Mouse (Mus musculus): ENCODE data around the gene Clcn6. TPM values are rescaled to one million over a fixed set of nuclear protein-coding genes. Genes with fewer than 3 reads are reported as not detected.

Clcn6 gene
- polyA plus RNA-seq, 1 experiment from 2014 or later: 30.7 TPM

GRCm38 (mm10) chr4:148000202-148000772, 38.3 kb downstream of the Clcn6 start, which contains the start of gene Nppa:
TSS of gene Nppa (plus strand) at chr4:148000722.
- Histone ChIP-seq H3K27ac (peak within 1 kb of the TSS; percentile 79), H3K9me3 (no peaks in the 10 kb centered on the region), H3K27me3 (no peaks in the 10 kb centered on the region), H3K9ac (peak within 1 kb of the TSS; percentile 13; the same call in 1 of the 2 replicates), H3K4me3 (no peak within 1 kb of the TSS), H3K36me3 (peaks cover 26% of the 10 kb centered on the region), H3K4me1 (replicated peaks) (peaks cover 31% of the 10 kb centered on the region), H3K4me2 (peak within 1 kb of the TSS; percentile 8; the same call in 1 of the 2 replicates)
- peak; percentile 41; the same call in 1 of the 2 replicates for ATAC-seq (ENCODE audit: low FRiP score)
- WGBS: 47% methylated on average over 12 of the region's 12 CpGs

GRCm38 (mm10) chr4:147995311-147995710, 43.3 kb downstream of the Clcn6 start:
- no peak overlapping the region for H3K4me3 ChIP-seq
- 87% methylated on average over 3 of the region's 3 CpGs for WGBS
- no peaks in the 10 kb centered on the region for H3K9me3 ChIP-seq
- H3K27ac ChIP-seq: no peak overlapping the region
- H3K9ac ChIP-seq: no peak overlapping the region
- H3K4me2 ChIP-seq: no peak overlapping the region
- H3K27me3 ChIP-seq: no peaks in the 10 kb centered on the region
- ATAC-seq (ENCODE audit: low FRiP score): no peak
- no peaks in the 10 kb centered on the region for H3K36me3 ChIP-seq
- H3K4me1 ChIP-seq (replicated peaks): peaks cover 8% of the 10 kb centered on the region

DNA sequence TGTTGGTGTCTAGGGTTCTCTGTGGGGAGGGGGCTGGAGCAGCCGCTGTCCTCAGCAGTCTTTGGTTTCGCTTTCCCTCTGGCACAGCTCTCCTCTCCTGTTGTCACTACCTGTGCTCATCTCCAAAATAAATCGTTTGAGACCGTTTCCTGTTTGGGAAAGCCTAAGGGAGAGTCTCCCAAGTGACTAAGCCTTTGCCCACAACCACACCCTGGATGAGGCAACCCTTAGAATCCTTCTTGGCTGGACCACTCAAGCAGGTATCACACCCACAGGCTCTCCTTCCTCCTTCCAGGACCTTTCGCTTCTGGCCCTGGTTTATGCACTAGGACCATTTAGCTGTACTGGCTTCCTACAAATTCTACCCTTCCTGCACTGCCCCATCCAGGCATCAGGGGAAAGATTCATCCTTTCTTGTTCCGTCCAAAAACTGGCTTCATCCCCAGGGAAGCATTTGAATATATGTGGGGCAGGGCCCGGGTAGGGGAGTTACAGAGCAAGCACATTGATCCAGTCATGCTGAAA, 45.0 kb downstream of the Clcn6 start:
- no peak overlapping the region for H3K4me3 ChIP-seq
- H3K9ac ChIP-seq: no peak overlapping the region
- no peak for ATAC-seq (ENCODE audit: low FRiP score)
- WGBS: 74% methylated on average over 7 of the region's 7 CpGs
- H3K4me1 ChIP-seq (replicated peaks): no peaks in the 10 kb centered on the region
- no peaks in the 10 kb centered on the region for H3K27me3 ChIP-seq
- H3K4me2 ChIP-seq: no peak overlapping the region
- no peak overlapping the region for H3K27ac ChIP-seq
- H3K9me3 ChIP-seq: no peaks in the 10 kb centered on the region
- no peaks in the 10 kb centered on the region for H3K36me3 ChIP-seq

GRCm38 (mm10) chr4:147985205-147986132, 53.2 kb downstream of the Clcn6 start, which contains the start of gene Nppb:
TSS of gene Nppb (plus strand) at chr4:147985788.
- Histone ChIP-seq H3K36me3 (no peaks in the 10 kb centered on the region), H3K27ac (no peak within 1 kb of the TSS), H3K4me2 (no peak within 1 kb of the TSS), H3K9me3 (no peaks in the 10 kb centered on the region), H3K4me1 (replicated peaks) (no peaks in the 10 kb centered on the region), H3K27me3 (no peaks in the 10 kb centered on the region), H3K9ac (no peak within 1 kb of the TSS), H3K4me3 (no peak within 1 kb of the TSS)
- 41% methylated on average over 20 of the region's 20 CpGs for WGBS
- no peak for ATAC-seq (ENCODE audit: low FRiP score)

- WGBS: 71% methylated on average over 7 of the region's 7 CpGs
- ATAC-seq (ENCODE audit: low FRiP score): no peak
- H3K9me3 ChIP-seq: no peaks in the 10 kb centered on the region
- H3K27ac ChIP-seq: no peak overlapping the region
- no peak overlapping the region for H3K4me2 ChIP-seq
- H3K36me3 ChIP-seq: no peaks in the 10 kb centered on the region
- H3K4me3 ChIP-seq: no peak overlapping the region
- no peak overlapping the region for H3K9ac ChIP-seq
- no peaks in the 10 kb centered on the region for H3K27me3 ChIP-seq
- no peaks in the 10 kb centered on the region for H3K4me1 ChIP-seq (replicated peaks)
Observed at GRCm38 (mm10) chr4:147979441-147979860, 59.2 kb downstream of the Clcn6 start.

- ATAC-seq (ENCODE audit: low FRiP score): no peak
- WGBS: 91% methylated on average over 6 of the region's 6 CpGs
Observed at GRCm38 (mm10) chr4:147978391-147978790, 60.2 kb downstream of the Clcn6 start.

DNA sequence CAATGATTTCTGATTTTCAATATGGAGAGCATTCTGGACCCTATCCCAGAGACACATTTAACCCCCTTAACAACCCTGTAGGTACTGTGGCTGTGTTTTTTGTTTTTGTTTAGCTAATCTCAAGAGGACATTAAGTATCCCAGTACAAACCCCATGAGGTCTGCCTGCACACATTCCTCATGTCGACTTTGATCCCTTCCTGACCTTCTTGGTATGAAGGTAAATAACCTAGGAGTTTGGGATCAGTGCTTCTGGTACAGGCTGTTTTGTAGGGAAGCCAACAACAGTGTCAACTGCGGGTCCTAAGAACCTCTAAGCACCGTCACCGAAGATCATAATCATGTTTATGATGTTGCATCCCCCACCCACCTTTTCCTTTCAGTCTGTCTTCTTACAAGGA, 60.9 kb downstream of the Clcn6 start:
- Histone ChIP-seq H3K4me2 (no peak overlapping the region), H3K4me3 (no peak overlapping the region), H3K4me1 (replicated peaks) (no peaks in the 10 kb centered on the region), H3K9ac (no peak overlapping the region), H3K27me3 (no peaks in the 10 kb centered on the region), H3K36me3 (no peaks in the 10 kb centered on the region), H3K9me3 (no peaks in the 10 kb centered on the region), H3K27ac (no peak overlapping the region)
- WGBS: 88% methylated on average over 4 of the region's 4 CpGs
- no peak for ATAC-seq (ENCODE audit: low FRiP score)

More at GRCm38 (mm10) chr4:147978391-147978790, 60.2 kb downstream of the Clcn6 start:
- no peak overlapping the region for H3K4me2 ChIP-seq
- H3K36me3 ChIP-seq: no peaks in the 10 kb centered on the region
- H3K9ac ChIP-seq: no peak overlapping the region
- H3K4me1 ChIP-seq (replicated peaks): no peaks in the 10 kb centered on the region
- H3K27me3 ChIP-seq: no peaks in the 10 kb centered on the region
- no peak overlapping the region for H3K4me3 ChIP-seq
- no peaks in the 10 kb centered on the region for H3K9me3 ChIP-seq
- no peak overlapping the region for H3K27ac ChIP-seq

GRCm38 (mm10) chr4:147976237-147976636, 62.4 kb downstream of the Clcn6 start:
- Histone ChIP-seq H3K4me2 (no peak overlapping the region), H3K9me3 (no peaks in the 10 kb centered on the region), H3K4me1 (replicated peaks) (no peaks in the 10 kb centered on the region), H3K4me3 (no peak overlapping the region), H3K36me3 (no peaks in the 10 kb centered on the region), H3K9ac (no peak overlapping the region), H3K27me3 (no peaks in the 10 kb centered on the region), H3K27ac (no peak overlapping the region)
- ATAC-seq (ENCODE audit: low FRiP score): no peak
- 79% methylated on average over 3 of the region's 3 CpGs for WGBS

DNA sequence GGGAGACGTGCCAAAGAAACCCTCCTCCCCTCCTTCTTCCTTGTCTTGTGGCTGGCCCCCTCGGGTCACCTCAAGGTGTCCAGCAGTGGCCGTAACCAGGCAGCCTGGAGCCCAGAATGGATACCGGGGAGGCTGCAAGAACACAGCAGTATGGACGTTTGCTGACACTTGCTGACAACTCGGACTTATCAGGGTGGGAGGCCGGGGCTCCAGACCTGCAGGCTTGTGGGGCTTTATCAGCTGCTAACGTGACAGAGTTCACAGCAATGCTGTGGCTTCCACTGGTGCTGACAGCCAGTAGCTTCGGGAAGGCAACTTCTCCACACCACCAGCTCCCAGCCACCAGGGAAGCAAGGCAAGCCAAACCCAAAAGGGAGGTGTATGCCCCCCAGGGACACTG, 69.3 kb downstream of the Clcn6 start:
- Histone ChIP-seq H3K27ac (no peak overlapping the region), H3K36me3 (no peaks in the 10 kb centered on the region), H3K9me3 (no peaks in the 10 kb centered on the region), H3K4me2 (no peak overlapping the region), H3K27me3 (no peaks in the 10 kb centered on the region), H3K4me1 (replicated peaks) (no peaks in the 10 kb centered on the region), H3K4me3 (no peak overlapping the region), H3K9ac (no peak overlapping the region)
- WGBS: 62% methylated on average over 9 of the region's 9 CpGs
- ATAC-seq (ENCODE audit: low FRiP score): no peak

- H3K4me2 ChIP-seq: no peak overlapping the region
- H3K4me1 ChIP-seq (replicated peaks): no peaks in the 10 kb centered on the region
- no peak for ATAC-seq (ENCODE audit: low FRiP score)
- H3K27me3 ChIP-seq: no peaks in the 10 kb centered on the region
- no peaks in the 10 kb centered on the region for H3K9me3 ChIP-seq
- H3K36me3 ChIP-seq: no peaks in the 10 kb centered on the region
- 77% methylated on average over 2 of the region's 2 CpGs for WGBS
- H3K27ac ChIP-seq: no peak overlapping the region
- no peak overlapping the region for H3K4me3 ChIP-seq
- no peak overlapping the region for H3K9ac ChIP-seq
Observed at GRCm38 (mm10) chr4:147968816-147969215, 69.8 kb downstream of the Clcn6 start.

DNA sequence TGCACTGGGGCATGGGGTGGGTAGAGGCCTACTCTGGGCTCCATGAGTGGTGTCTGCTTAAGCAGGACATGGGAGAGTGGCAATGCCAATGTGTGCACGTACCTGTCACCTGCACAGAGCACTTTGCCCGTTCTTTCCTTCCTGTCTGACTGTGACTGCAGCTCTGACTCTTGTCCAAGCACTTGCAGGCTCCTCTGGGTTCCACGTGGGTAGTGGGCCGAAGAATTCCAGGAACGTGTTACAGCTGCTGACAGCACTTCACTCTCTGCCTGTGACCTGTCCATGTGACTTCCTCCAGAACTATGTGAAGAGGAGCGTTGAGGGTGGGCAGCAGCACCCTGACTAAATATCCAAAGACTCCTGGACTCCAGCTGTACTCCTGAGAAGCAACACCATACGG, 72.9 kb downstream of the Clcn6 start:
- Histone ChIP-seq H3K4me2 (no peak overlapping the region), H3K27ac (no peak overlapping the region), H3K27me3 (no peaks in the 10 kb centered on the region), H3K36me3 (no peaks in the 10 kb centered on the region), H3K9ac (no peak overlapping the region), H3K4me3 (no peak overlapping the region), H3K9me3 (no peaks in the 10 kb centered on the region), H3K4me1 (replicated peaks) (no peaks in the 10 kb centered on the region)
- no peak for ATAC-seq (ENCODE audit: low FRiP score)
- 86% methylated on average over 7 of the region's 7 CpGs for WGBS

DNA sequence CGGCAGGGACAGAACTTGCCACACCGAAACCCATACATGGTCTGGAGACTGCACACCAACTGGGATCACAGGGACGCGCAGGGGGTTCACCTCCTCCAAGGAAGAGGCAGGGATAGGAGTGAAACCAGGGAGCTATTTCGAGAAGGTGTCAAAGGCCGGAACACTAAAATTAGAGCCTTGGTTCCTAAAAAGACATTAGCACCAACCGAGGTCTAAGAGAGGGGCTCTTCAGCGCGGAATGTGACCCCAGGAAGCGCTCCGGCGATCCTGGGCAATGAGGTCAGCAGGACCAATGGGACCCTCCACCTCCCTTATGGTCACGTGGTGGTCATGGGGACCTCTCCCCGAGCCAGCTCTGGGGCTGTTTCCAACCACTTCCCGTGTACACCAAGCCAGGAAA, 75.0 kb downstream of the Clcn6 start:
- Histone ChIP-seq H3K4me3 (no peak overlapping the region), H3K27ac (no peak overlapping the region), H3K36me3 (no peaks in the 10 kb centered on the region), H3K9ac (no peak overlapping the region), H3K9me3 (no peaks in the 10 kb centered on the region), H3K4me1 (replicated peaks) (no peaks in the 10 kb centered on the region; the same call in 1 of the 2 replicates), H3K4me2 (no peak overlapping the region), H3K27me3 (no peaks in the 10 kb centered on the region)
- no peak for ATAC-seq (ENCODE audit: low FRiP score)
- 92% methylated on average over 15 of the region's 15 CpGs for WGBS

Measured in hindbrain, embryonic 13.5 days (tissue).